Mouse (Mus musculus): ENCODE data around the gene Cab39. TPM values are rescaled to one million over a fixed set of nuclear protein-coding genes. Genes with fewer than 3 reads are reported as not detected.
"Not testable (repeated sequence)": the region's sequence is repeated elsewhere in the genome, so short reads cannot be mapped to it uniquely, and the experiment has no call there.

The Cab39 gene
- polyA plus RNA-seq, 1 experiment from 2014 or later: 74.3 TPM

GRCm38 (mm10) chr1:85802517-85802916 is 9.3 kb downstream of the Cab39 start:
- DNase-seq (ENCODE audit: low spot score) (no peak), ATAC-seq (no peak)
- Histone ChIP-seq H3K9ac (ENCODE audit: low read length) (no peak overlapping the region), H3K4me1 (ENCODE audit: control insufficient read depth, insufficient read depth, low read length) (no peaks in the 10 kb centered on the region), H3K9me3 (replicated peaks; ENCODE audit: control insufficient read depth, low read length) (no peaks in the 10 kb centered on the region), H3K36me3 (ENCODE audit: control insufficient read depth, insufficient read depth, low read length) (no peaks in the 10 kb centered on the region), H3K27me3 (replicated peaks; ENCODE audit: control insufficient read depth, insufficient read depth, low read length) (no peaks in the 10 kb centered on the region), H3K4me3 (ENCODE audit: low read depth, low read length) (no peak overlapping the region), H3K27ac (ENCODE audit: low read depth, low read length) (no peak overlapping the region), H3K4me2 (ENCODE audit: low read length) (no peak overlapping the region)
- WGBS: 91% methylated on average over 1 of the region's 1 CpGs

- no peaks in the 10 kb centered on the region for H3K27me3 ChIP-seq (replicated peaks; ENCODE audit: control insufficient read depth, insufficient read depth, low read length)
- ATAC-seq (no peak), DNase-seq (ENCODE audit: low spot score) (no peak)
- WGBS: 93% methylated on average over 8 of the region's 8 CpGs
- H3K9me3 ChIP-seq (replicated peaks; ENCODE audit: control insufficient read depth, low read length): no peaks in the 10 kb centered on the region
- no peak overlapping the region for H3K4me2 ChIP-seq (ENCODE audit: low read length)
- no peak overlapping the region for H3K27ac ChIP-seq (ENCODE audit: low read depth, low read length)
- H3K4me3 ChIP-seq (ENCODE audit: low read depth, low read length): no peak overlapping the region
- H3K36me3 ChIP-seq (ENCODE audit: control insufficient read depth, insufficient read depth, low read length): no peaks in the 10 kb centered on the region
- H3K4me1 ChIP-seq (ENCODE audit: control insufficient read depth, insufficient read depth, low read length): no peaks in the 10 kb centered on the region
- H3K9ac ChIP-seq (ENCODE audit: low read length): no peak overlapping the region
Measured at GRCm38 (mm10) chr1:85804551-85804950, 11.3 kb downstream of the Cab39 start.

DNA sequence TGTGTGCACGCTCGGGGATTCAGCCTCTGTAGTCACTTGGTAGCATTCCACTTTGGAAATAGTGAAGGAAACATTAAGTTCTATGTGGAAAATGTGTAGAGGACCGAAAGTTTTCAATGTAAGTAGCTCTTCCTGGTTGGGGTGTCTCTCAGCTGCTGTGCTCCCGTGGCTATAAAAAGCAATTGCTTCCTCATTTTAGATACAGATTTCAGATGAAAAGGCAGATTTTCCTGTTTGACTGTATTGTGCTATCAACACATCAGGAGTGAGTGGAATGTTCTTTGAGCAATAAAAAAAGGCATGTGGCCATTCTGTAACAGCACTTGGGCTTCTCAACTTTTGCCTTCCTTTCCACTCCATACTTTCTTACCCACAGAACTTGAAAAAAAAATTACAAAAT is 16.0 kb downstream of the Cab39 start:
- WGBS: 80% methylated on average over 4 of the region's 4 CpGs
- no peak for DNase-seq (ENCODE audit: low spot score)
- Histone ChIP-seq H3K4me3 (ENCODE audit: low read depth, low read length) (no peak overlapping the region), H3K4me1 (ENCODE audit: control insufficient read depth, insufficient read depth, low read length) (no peaks in the 10 kb centered on the region), H3K27ac (ENCODE audit: low read depth, low read length) (no peak overlapping the region), H3K9me3 (replicated peaks; ENCODE audit: control insufficient read depth, low read length) (no peaks in the 10 kb centered on the region), H3K4me2 (ENCODE audit: low read length) (no peak overlapping the region), H3K36me3 (ENCODE audit: control insufficient read depth, insufficient read depth, low read length) (no peaks in the 10 kb centered on the region), H3K9ac (ENCODE audit: low read length) (no peak overlapping the region), H3K27me3 (replicated peaks; ENCODE audit: control insufficient read depth, insufficient read depth, low read length) (no peaks in the 10 kb centered on the region)
- no peak for ATAC-seq

GRCm38 (mm10) chr1:85810343-85810742 is 17.1 kb downstream of the Cab39 start:
- WGBS: 90% methylated on average over 2 of the region's 2 CpGs
- Histone ChIP-seq H3K9me3 (replicated peaks; ENCODE audit: control insufficient read depth, low read length) (no peaks in the 10 kb centered on the region), H3K4me2 (ENCODE audit: low read length) (no peak overlapping the region), H3K4me3 (ENCODE audit: low read depth, low read length) (no peak overlapping the region), H3K27me3 (replicated peaks; ENCODE audit: control insufficient read depth, insufficient read depth, low read length) (no peaks in the 10 kb centered on the region), H3K4me1 (ENCODE audit: control insufficient read depth, insufficient read depth, low read length) (no peaks in the 10 kb centered on the region), H3K9ac (ENCODE audit: low read length) (no peak overlapping the region), H3K36me3 (ENCODE audit: control insufficient read depth, insufficient read depth, low read length) (no peaks in the 10 kb centered on the region), H3K27ac (ENCODE audit: low read depth, low read length) (no peak overlapping the region)
- no peak for ATAC-seq
- DNase-seq (ENCODE audit: low spot score): no peak

GRCm38 (mm10) chr1:85810787-85811186 is 17.5 kb downstream of the Cab39 start:
- H3K27me3 ChIP-seq (replicated peaks; ENCODE audit: control insufficient read depth, insufficient read depth, low read length): no peaks in the 10 kb centered on the region
- H3K4me2 ChIP-seq (ENCODE audit: low read length): no peak overlapping the region
- no peak overlapping the region for H3K27ac ChIP-seq (ENCODE audit: low read depth, low read length)
- 86% methylated on average over 2 of the region's 2 CpGs for WGBS
- no peaks in the 10 kb centered on the region for H3K4me1 ChIP-seq (ENCODE audit: control insufficient read depth, insufficient read depth, low read length)
- DNase-seq (ENCODE audit: low spot score) (no peak), ATAC-seq (no peak)
- H3K36me3 ChIP-seq (ENCODE audit: control insufficient read depth, insufficient read depth, low read length): no peaks in the 10 kb centered on the region
- no peak overlapping the region for H3K4me3 ChIP-seq (ENCODE audit: low read depth, low read length)
- H3K9me3 ChIP-seq (replicated peaks; ENCODE audit: control insufficient read depth, low read length): no peaks in the 10 kb centered on the region
- H3K9ac ChIP-seq (ENCODE audit: low read length): no peak overlapping the region

DNA sequence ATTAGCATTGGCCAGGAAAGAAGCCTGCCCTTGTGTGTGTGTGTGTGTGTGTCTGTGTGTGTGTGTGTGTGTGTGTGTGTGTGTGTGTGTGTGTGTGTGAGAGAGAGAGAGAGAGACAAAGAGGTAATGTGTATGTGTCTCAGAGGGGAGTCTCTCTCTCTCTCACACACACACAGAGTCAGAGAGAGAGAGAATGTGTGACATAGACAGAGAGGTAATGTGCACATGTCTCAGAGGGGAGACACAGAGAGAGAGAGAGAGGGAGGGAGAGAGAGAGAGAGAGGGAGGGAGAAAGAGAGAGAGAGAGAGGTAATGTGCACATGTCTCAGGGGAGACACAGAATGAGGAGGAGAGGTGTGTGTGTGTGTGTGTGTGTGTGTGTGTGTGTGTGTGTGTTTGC is 21.0 kb downstream of the Cab39 start:
- not testable (repeated sequence) for ATAC-seq; DNase-seq (ENCODE audit: low spot score); H3K27me3 ChIP-seq (replicated peaks; ENCODE audit: control insufficient read depth, insufficient read depth, low read length); H3K9ac ChIP-seq (ENCODE audit: low read length); H3K36me3 ChIP-seq (ENCODE audit: control insufficient read depth, insufficient read depth, low read length); H3K4me2 ChIP-seq (ENCODE audit: low read length); H3K4me1 ChIP-seq (ENCODE audit: control insufficient read depth, insufficient read depth, low read length); H3K9me3 ChIP-seq (replicated peaks; ENCODE audit: control insufficient read depth, low read length); H3K4me3 ChIP-seq (ENCODE audit: low read depth, low read length); H3K27ac ChIP-seq (ENCODE audit: low read depth, low read length)

DNA sequence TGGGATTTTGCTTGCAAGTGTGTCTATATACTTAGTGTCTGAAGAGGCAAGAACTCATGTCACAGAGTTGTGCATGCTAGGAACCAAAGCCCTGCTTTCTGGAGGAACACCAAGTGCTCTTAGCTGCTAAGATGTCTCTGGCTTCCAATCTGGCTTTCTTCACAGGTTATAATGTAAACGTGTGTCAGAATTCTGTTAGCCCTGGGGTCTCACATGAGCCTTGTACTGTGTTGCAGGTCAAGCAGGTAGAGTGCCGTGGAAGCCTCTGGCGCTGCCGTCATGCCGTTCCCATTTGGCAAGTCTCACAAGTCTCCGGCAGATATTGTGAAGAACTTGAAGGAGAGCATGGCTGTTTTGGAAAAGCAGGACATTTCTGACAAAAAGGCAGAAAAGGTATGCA is 24.9 kb downstream of the Cab39 start:
- ATAC-seq: no peak

DNA sequence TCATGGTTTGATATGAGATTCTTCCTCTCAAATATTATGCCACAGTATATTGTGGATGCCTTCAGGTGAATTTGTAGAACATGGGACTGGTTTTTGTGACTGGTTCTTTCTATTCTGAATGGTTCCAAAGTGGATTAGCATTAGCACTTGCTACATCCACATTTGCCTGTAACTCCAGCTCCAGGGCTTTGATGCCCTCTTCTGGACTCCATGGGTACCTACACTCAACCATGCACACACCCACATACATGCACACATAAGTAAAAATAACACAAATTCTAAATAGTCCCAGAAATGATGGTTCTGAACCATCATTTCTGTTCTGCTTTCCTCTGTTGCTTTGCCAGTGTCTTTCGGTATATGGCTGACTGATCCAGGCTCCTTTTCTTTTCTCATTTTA is 26.5 kb downstream of the Cab39 start:
- ATAC-seq (no peak), DNase-seq (ENCODE audit: low spot score) (no peak)
- no peaks in the 10 kb centered on the region for H3K4me1 ChIP-seq (ENCODE audit: control insufficient read depth, insufficient read depth, low read length)
- H3K27me3 ChIP-seq (replicated peaks; ENCODE audit: control insufficient read depth, insufficient read depth, low read length): no peaks in the 10 kb centered on the region
- no peak overlapping the region for H3K4me2 ChIP-seq (ENCODE audit: low read length)
- no peak overlapping the region for H3K27ac ChIP-seq (ENCODE audit: low read depth, low read length)
- no peak overlapping the region for H3K4me3 ChIP-seq (ENCODE audit: low read depth, low read length)
- 100% methylated on average over 1 of the region's 1 CpGs for WGBS
- no peaks in the 10 kb centered on the region for H3K9me3 ChIP-seq (replicated peaks; ENCODE audit: control insufficient read depth, low read length)
- H3K9ac ChIP-seq (ENCODE audit: low read length): no peak overlapping the region
- peaks cover 31% of the 10 kb centered on the region for H3K36me3 ChIP-seq (ENCODE audit: control insufficient read depth, insufficient read depth, low read length)

More for the DNA sequence above, 24.9 kb downstream of the Cab39 start:
- H3K27me3 ChIP-seq (replicated peaks; ENCODE audit: control insufficient read depth, insufficient read depth, low read length): no peaks in the 10 kb centered on the region
- H3K9me3 ChIP-seq (replicated peaks; ENCODE audit: control insufficient read depth, low read length): no peaks in the 10 kb centered on the region
- H3K4me1 ChIP-seq (ENCODE audit: control insufficient read depth, insufficient read depth, low read length): no peaks in the 10 kb centered on the region
- H3K27ac ChIP-seq (ENCODE audit: low read depth, low read length): no peak overlapping the region
- H3K36me3 ChIP-seq (ENCODE audit: control insufficient read depth, insufficient read depth, low read length): peaks cover 28% of the 10 kb centered on the region
- H3K4me2 ChIP-seq (ENCODE audit: low read length): no peak overlapping the region
- H3K9ac ChIP-seq (ENCODE audit: low read length): no peak overlapping the region
- 96% methylated on average over 6 of the region's 6 CpGs for WGBS
- DNase-seq (ENCODE audit: low spot score): no peak
- H3K4me3 ChIP-seq (ENCODE audit: low read depth, low read length): no peak overlapping the region

DNA sequence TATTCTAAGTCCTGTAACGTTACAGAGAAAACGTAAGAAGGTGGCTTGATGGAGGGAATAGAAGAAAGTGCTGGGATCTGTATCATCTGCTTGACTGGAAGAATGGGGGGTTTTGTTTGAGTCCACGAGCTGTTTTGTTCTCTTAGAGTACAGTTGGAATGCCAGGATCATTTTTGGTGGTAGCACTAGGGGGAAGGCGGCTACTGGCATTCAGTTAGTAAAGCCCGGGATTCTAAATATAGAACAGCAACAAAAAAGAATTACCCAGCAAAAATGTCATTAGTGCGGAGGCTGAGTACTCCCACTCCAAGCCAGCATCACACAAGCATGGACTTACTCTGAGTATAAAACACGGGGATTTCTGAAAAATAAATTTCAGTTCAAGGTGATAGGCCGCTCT is 29.0 kb downstream of the Cab39 start:
- Histone ChIP-seq H3K27me3 (replicated peaks; ENCODE audit: control insufficient read depth, insufficient read depth, low read length) (no peaks in the 10 kb centered on the region), H3K4me2 (ENCODE audit: low read length) (no peak overlapping the region), H3K27ac (ENCODE audit: low read depth, low read length) (no peak overlapping the region), H3K9ac (ENCODE audit: low read length) (no peak overlapping the region), H3K4me1 (ENCODE audit: control insufficient read depth, insufficient read depth, low read length) (no peaks in the 10 kb centered on the region), H3K4me3 (ENCODE audit: low read depth, low read length) (no peak overlapping the region), H3K36me3 (ENCODE audit: control insufficient read depth, insufficient read depth, low read length) (peaks cover 40% of the 10 kb centered on the region), H3K9me3 (replicated peaks; ENCODE audit: control insufficient read depth, low read length) (no peaks in the 10 kb centered on the region)
- DNase-seq (ENCODE audit: low spot score) (no peak), ATAC-seq (no peak)
- WGBS: 87% methylated on average over 8 of the region's 8 CpGs

- no peak for DNase-seq (ENCODE audit: low spot score)
- Histone ChIP-seq H3K27ac (ENCODE audit: low read depth, low read length) (no peak overlapping the region), H3K9ac (ENCODE audit: low read length) (no peak overlapping the region), H3K9me3 (replicated peaks; ENCODE audit: control insufficient read depth, low read length) (no peaks in the 10 kb centered on the region), H3K4me1 (ENCODE audit: control insufficient read depth, insufficient read depth, low read length) (no peaks in the 10 kb centered on the region), H3K4me2 (ENCODE audit: low read length) (no peak overlapping the region), H3K36me3 (ENCODE audit: control insufficient read depth, insufficient read depth, low read length) (peaks cover 34% of the 10 kb centered on the region), H3K27me3 (replicated peaks; ENCODE audit: control insufficient read depth, insufficient read depth, low read length) (no peaks in the 10 kb centered on the region), H3K4me3 (ENCODE audit: low read depth, low read length) (no peak overlapping the region)
- WGBS: 83% methylated on average over 3 of the region's 3 CpGs
- ATAC-seq: no peak
Measured at GRCm38 (mm10) chr1:85824905-85825304, 31.7 kb downstream of the Cab39 start.

All from forebrain, embryonic 14.5 days (tissue).